Mouse (Mus musculus) heart, postnatal 14 days (tissue): ENCODE measurements around the gene Smyd3. TPM values are rescaled to one million over a fixed set of nuclear protein-coding genes. Genes with fewer than 3 reads are reported as not detected.
"Not testable (repeated sequence)": the region's sequence is repeated elsewhere in the genome, so short reads cannot be mapped to it uniquely, and the experiment has no call there.

ENCODE experiments used
- DNase-seq, 2 experiments: peaks; one replicate each; pipeline ENCODE4 v3.0.0; 2021 to 2022
- intact Hi-C: fragments of 180-260 bp; cut with DNase I; formaldehyde crosslinking; loops from one replicate; pipeline ENCODE4 v1.15.1; 2025
- total RNA-seq, 2 experiments: library from RNA; stranded (reverse); gene quantifications; 2 replicates each; pipeline ENCODE4 v1.2.3; 2021

Gene Smyd3
- total RNA-seq, 2 experiments from 2014 or later = 5.9 to 9.3 TPM

DNA sequence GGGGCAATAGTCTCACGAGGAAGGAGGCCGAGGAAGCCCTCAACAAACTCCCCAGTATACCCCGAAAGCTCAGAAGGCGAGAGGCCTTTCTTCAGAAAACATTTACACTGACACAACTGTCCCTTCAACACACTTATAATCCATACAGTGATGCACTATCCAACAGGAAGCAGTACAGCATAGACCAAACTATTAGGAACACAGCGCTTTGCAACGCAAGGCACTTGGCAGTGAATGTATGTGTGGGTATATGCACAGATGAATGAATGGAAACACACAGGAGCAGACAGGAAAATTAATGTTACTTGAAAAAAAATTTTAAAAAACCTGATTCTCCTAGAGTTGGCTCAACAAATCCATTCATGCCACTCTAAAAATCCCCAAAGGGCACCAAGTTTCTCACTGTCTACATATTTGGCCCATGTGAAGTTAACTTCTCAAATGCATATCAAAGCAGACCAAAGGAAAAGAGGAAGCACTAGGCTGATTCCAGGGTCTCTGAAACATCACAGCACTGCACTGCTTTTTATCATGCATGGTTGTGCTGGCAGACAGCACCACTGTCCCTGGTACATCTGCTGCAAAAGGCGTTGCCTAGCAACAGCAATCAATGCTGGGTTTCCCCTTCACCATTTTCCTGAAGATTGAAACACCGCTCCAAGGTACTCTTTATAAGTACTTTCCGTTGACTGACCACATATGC is 191.4 kb downstream of the Smyd3 start:
- no peak for DNase-seq
- intact Hi-C loops = no loop called here

GRCm38 (mm10) chr1:179324271-179324670 is 193.6 kb downstream of the Smyd3 start:
- intact Hi-C loops = no loop called here
- no peak for DNase-seq

DNA sequence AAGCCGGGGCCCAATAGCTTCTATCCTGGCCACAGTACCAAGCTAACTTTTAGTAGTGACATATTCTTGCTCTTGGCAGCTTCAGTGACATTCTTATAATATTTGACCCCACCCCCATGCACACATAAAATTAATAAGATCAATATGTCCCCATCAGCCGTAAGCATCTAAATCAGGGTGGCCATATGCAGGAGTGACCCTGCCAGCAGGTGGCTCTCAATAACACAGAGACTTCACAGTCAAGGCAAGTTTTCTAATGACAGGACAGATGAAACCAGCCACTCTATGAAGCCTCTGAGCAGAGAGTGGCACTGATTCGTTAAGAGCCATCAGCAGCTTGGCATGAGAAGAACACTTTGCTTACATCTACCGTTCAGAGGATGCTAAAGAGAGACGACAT is 204.2 kb downstream of the Smyd3 start:
- intact Hi-C loops = no loop called here
- DNase-seq = no peak

GRCm38 (mm10) chr1:179309487-179309886 is 208.4 kb downstream of the Smyd3 start:
- intact Hi-C loops = no loop called here
- DNase-seq = no peak

DNA sequence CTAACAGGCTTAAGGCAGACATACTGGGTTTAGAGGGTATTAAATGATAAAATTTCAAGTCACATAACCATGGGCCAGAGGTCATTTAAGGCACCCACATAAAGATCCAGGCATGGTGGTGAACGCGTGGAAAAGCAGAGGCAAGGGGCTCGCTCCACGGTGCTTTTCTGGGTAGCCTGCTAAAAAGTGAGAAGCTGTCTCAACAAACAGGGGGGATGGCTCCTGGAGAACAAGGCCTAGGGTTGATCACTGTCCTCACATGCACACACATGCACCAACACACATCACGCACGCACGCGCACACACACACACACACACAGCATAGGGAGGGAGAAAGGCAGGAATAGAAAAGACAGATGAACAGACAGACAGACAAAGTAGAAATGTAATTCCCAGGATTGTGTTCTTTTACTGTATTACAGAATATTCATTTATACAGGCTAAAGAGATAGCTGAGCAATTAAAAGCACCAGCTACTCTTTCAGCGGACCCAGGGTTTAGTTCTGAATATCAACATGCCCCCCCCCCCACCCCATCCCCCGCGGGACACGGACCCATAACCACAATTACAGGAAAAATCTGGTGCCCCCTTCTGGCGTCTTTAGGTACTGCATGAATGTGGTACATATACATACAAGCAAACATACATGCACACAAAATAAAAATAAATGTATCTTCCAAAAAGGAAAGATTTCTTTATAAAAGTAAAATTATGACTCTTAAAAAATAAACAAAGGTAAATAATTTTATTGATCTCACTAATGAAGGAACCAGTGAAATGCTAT is 215.2 kb downstream of the Smyd3 start:
- intact Hi-C loops = no loop called here
- no peak for DNase-seq

DNA sequence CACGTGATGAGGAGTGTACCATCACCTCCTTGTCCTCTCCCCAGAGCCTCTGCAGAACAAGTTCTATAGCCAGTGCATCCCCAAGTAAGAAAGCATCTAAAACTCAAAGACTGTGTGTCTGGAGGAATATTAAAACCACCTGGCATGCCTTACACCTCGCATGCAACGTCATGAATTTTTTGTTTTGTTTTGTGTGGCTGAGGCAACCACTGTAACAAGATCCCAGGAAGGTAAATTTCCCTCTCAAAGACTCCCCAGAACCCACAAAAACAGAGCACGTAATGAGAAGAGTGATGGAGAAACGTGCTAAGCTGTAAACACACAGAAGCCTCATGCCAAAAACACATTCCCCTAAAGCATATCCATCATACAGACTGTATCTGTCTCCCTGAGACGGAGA is 222.2 kb downstream of the Smyd3 start:
- no peak for DNase-seq
- intact Hi-C loops = no loop called here

GRCm38 (mm10) chr1:179293772-179294353 is 224.0 kb downstream of the Smyd3 start:
- intact Hi-C loops = no loop called here
- DNase-seq = no peak

- intact Hi-C loops, DNase-seq: not testable (repeated sequence)
Observed at GRCm38 (mm10) chr1:179290181-179290580, 227.7 kb downstream of the Smyd3 start.

DNA sequence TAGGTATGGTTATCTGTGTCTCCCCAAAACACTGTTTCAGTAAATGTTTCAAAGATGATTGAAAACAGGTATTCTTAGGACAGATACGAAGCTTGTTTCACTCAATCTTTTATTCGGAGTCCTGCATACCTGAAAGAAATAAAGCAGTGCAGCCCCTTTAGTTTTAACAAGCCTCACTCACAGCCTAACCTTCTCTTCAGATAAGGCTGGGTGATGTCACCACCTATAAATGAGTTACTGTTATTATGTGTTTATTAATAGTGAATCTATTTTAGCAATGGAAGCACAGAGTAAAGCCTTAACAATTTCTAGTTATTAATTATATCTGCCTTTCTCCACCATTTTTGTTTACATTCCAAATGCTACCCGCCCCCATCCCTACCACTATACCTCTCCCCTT is 228.1 kb downstream of the Smyd3 start:
- no peak for DNase-seq
- intact Hi-C loops = no loop called here

DNA sequence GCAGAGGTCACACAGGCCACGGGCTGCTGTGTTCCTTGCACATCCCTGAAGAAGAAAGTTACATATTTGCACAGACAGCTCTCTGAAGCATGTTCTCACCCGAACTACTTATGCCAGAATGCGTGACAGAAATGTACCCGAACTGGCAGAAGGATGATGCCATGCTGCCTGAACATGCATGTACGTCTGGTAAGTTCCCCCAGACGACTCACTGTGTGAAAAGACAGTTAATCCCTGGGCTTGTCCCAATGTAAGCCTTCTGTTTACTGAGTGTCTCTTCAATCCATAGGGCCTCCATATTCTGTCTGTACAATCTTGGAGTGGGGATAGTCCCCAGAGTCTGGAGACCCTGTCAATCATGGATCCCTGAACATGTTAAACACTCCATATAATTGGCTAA is 231.1 kb downstream of the Smyd3 start:
- DNase-seq = no peak
- intact Hi-C loops = no loop called here

- no peak for DNase-seq
- intact Hi-C loops = no loop called here
Observed at GRCm38 (mm10) chr1:179282821-179283220, 235.0 kb downstream of the Smyd3 start.

DNA sequence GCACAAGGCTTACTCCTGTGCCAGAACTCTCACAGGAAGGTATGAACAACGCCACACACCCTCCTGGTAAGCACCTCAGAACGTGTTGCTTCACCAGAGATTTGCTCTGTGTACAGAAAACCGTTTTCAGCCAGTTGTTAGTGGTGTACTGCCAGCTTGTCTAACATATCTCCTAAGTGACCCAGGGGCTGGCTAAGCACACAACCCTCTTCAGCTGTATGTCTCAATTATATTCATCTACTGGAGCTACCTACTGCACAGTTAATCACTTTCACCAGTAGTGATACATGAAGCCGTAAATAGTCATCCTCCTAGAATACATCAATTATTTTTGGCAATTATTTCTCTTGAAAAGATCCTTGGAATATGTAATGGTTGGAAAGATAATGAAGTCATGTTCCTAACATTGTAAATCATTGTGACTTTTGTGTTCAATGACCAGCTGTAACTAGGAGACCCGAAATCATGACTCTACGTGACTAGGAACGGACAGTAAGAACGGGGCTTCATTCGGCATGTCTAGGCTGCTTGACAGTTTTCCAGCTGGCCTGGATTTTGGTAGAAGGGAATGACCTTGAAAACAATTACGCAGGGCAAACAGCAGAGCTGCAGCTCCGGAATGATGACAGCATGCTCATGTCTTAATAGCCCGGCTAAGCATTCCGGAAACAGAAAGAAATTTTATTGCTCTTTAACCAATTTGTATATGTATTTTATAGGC is 236.3 kb downstream of the Smyd3 start:
- peak; percentile 47 to 67 for DNase-seq
- intact Hi-C loops = no loop called here

DNA sequence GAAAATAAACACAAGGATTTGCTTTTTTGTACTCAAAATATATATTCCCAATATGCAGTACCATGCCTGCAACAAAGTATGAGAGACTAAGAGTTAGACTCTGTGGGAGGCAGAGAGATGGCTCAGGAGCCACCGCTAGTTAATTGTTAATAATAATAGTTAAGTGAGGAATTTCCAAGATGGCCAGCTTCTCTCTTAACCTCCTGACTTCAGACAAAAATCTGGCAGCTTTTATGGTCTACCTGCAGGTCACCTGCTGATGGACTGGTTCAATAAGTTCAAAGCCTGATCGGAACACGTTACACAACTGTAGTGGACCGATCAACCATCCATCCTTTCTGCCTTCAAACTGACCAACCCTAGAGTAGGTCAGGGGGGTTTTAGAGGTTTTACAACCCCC is 238.7 kb downstream of the Smyd3 start:
- no peak for DNase-seq
- intact Hi-C loops = no loop called here

DNA sequence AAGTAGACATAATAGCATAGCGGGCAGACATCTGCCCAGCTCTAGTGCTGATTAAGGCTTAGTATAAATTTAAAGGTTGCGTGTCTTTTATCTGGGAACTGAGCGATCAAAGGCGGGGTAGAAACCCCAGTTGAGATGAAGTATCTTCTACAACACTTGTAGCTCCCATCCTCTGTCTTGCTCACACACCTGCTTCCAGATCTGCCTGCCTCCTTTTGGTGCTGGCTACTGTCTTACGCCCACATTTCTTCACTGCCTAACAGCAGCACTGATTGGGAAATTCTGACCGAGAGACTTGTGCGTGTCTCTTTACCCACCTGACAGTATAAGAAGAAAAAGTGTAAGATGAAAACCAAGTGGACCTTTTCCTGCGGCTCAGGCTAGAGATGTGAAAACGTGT is 240.5 kb downstream of the Smyd3 start:
- intact Hi-C loops = no loop called here
- no peak for DNase-seq

DNA sequence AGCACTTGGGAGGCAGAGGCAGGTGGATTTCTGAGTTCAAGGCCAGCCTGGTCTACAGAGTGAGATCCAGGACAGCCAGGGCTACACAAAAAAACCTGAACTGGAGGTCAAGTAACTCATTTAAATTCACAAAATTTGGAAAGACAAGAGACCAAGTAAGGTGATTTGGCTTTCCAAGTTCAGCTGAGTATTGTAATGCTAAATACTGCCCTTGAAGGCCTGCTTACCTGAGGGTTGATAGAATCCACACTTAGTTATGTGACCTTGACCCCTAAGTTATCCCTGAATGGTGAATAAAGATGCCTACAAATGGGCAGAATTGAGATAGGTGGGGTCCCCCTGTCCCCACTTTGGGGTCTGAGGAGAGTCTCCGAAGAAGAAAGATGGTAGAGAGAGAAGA is 241.0 kb downstream of the Smyd3 start:
- no peak for DNase-seq
- intact Hi-C loops = no loop called here

- intact Hi-C loops = no loop called here
- DNase-seq = no peak
Observed at GRCm38 (mm10) chr1:179272926-179273325, 244.9 kb downstream of the Smyd3 start.

GRCm38 (mm10) chr1:179272351-179272750 is 245.5 kb downstream of the Smyd3 start:
- DNase-seq = no peak
- intact Hi-C loops = no loop called here

DNA sequence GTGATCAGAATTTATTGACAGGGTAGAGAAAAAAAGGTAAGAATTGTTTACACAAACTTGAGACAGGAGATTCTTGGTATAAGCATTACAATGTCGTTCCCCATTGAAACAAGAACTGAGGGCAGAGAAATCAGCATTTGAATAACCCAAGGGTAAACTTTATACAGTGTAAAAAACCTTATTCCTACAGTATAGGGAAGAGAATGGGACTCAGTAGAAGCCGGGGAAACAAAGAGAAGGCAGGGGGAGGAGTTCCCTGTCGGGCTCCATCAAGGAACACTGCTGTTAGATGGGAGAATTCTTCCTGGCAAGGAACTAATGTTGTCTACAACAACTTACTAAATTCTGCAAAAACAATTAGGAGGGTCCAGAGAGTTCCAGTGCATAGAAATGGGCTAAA is 250.9 kb downstream of the Smyd3 start:
- DNase-seq = no peak
- intact Hi-C loops = no loop called here

- no peak for DNase-seq
- intact Hi-C loops = no loop called here
Observed at GRCm38 (mm10) chr1:179261496-179261966, 256.3 kb downstream of the Smyd3 start.

DNA sequence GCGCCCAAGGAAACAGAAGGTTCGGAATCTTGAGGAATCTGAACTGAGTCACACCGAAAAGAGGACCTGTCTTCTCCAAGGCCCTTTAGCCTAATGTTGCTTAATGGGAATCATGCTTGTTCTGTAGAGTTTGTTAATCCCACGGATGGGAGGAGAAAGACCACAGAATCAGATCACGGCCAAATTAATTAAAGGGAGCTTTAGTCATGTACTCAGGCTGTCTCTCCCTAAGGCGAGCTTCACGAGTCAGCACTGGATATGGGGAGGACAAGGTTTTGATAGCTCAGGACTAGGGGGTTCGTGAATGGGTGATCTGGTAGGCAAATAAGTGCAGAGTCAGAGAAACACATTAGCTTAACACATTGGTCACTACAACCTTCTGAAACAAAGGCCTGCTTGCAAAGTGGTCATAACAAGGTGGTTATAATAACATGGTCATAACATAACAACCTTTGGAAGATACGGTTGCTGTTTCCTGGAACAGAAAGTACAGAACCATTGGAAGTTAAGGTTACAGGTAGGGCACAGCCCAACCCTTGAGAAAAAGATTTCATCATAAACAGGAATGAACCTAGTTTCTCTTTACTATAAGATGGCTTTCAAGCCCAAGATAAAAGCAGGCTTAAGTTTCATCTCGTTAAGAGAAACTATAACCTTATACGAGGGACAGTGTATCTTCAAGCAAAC is 261.9 kb downstream of the Smyd3 start:
- DNase-seq = no peak

More for the DNA sequence above, 261.9 kb downstream of the Smyd3 start:
- intact Hi-C loops = no loop called here
